Comparison of ENCODE assay signal across 9 mouse cellular contexts in the genomic region with DNA sequence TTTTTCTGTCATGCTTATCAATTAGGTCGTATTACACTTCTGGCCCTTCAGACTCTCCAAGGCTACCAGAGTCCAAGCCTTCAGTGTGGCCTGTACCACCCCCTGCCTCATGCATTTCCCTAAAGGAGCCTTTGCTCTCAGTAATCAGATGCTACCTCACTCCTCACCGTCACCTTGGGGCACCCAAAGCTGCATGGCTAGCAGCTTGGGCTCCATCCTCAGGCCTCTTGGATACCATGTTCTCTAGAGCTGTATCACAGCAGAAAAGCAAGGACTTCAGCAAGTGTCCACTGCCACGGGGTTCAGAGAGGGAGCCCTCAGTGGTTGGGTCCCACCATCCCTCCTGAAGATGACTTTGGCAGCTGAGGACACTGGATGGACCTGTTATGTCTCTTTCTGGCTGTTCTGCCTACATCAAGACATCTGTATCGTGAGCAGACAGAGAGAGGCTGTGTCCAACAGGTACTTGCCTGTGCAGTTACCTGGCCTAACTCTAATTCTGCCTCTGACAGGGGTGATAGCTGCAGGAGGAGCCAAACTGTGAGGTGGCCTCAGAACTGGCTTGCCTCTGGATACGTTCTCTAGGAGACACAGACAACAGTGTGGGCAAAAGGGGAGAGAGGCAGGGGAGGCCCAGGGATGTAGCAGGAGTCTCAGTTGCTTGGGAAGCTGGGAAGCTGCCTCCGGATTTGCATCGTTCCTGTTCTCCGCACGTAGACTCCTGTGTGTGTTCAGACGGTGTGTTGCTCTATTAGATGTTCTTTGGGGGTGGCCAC.
"Had no signal": no experiment of that assay in that cellular context is flagged by ENCODE, and none has a peak within 500 bp of the region (broad histone marks: within the 10 kb centered on the region; RNA-seq: fewer than 3 reads in every experiment).

No protein-coding gene starts in this region.

- ATAC-seq: lung, postnatal 0 days had no signal

- H3K27ac ChIP-seq: limb, embryonic 12.5 days; liver, embryonic 14.5 days; stomach, embryonic 15.5 days had no signal

- H3K9ac ChIP-seq: limb, embryonic 12.5 days; liver, embryonic 14.5 days; stomach, embryonic 15.5 days had no signal

- H3K4me3 ChIP-seq: limb, embryonic 12.5 days; stomach, embryonic 15.5 days had no signal

- DNase-seq: lung, adult 2 months; lung, postnatal 36 days; right cerebral cortex, postnatal 14 days; thymus, adult 2 months; thymus, postnatal 25 days had no signal

- H3K9me3 ChIP-seq: limb, embryonic 12.5 days; stomach, embryonic 15.5 days had no signal

- H3K27me3 ChIP-seq: limb, embryonic 12.5 days; stomach, embryonic 15.5 days had no signal

- H3K4me2 ChIP-seq: limb, embryonic 12.5 days; stomach, embryonic 15.5 days had no signal

- H3K36me3 ChIP-seq: limb, embryonic 12.5 days; stomach, embryonic 15.5 days had no signal
